Mouse (Mus musculus) limb, embryonic 14.5 days (tissue): ENCODE measurements around the gene Adprm. TPM values are rescaled to one million over a fixed set of nuclear protein-coding genes. Genes with fewer than 3 reads are reported as not detected.

ENCODE experiments used
- ATAC-seq: fragments of 200-750 bp; cut with Nextera tagmentation; 2 replicates; pipeline ENCODE4 v1.8.0; 2017; ENCODE audit warnings: low read depth, moderate number of reproducible peaks, moderate TSS enrichment; ENCODE audit not compliant: low FRiP score
- DNase-seq: peaks from one replicate; pipeline ENCODE4 v3.0.0-alpha.2; 2015; ENCODE audit warnings: low spot score
- H3K27ac ChIP-seq: fragments of 300-500 bp; sonication (generic); replicated peaks from 2 replicates; pipeline ENCODE4 v1.5.1; 2014; ENCODE audit warnings: low read depth, mild to moderate bottlenecking, low read length, moderate library complexity, mixed read lengths
- H3K27me3 ChIP-seq: fragments of 300-500 bp; sonication (generic); 2 replicates; pipeline ENCODE4 v1.6.1; 2014; ENCODE audit warnings: low read length, mixed read lengths; ENCODE audit not compliant: control insufficient read depth, insufficient read depth
- H3K36me3 ChIP-seq: fragments of 300-500 bp; sonication (generic); 2 replicates; pipeline ENCODE4 v1.6.1; 2014; ENCODE audit warnings: mild to moderate bottlenecking, low read length, moderate library complexity, mixed read lengths; ENCODE audit not compliant: control insufficient read depth, insufficient read depth
- H3K4me1 ChIP-seq: fragments of 300-500 bp; sonication (generic); 2 replicates; pipeline ENCODE4 v1.6.1; 2014; ENCODE audit warnings: antibody characterized with exemption, low read length, mixed read lengths; ENCODE audit not compliant: control insufficient read depth, insufficient read depth
- H3K4me2 ChIP-seq: fragments of 300-500 bp; sonication (generic); replicated peaks from 2 replicates; pipeline ENCODE4 v1.6.1; 2014; ENCODE audit warnings: low read depth, mild to moderate bottlenecking, low read length, moderate library complexity; ENCODE audit not compliant: severe bottlenecking
- H3K4me3 ChIP-seq: fragments of 300-500 bp; sonication (generic); replicated peaks from 2 replicates; pipeline ENCODE4 v1.5.1; 2014; ENCODE audit warnings: low read length
- H3K9ac ChIP-seq: fragments of 300-500 bp; sonication (generic); 2 replicates; pipeline ENCODE4 v1.6.1; 2014; ENCODE audit warnings: mild to moderate bottlenecking, low read depth, low read length, moderate library complexity; ENCODE audit not compliant: severe bottlenecking
- H3K9me3 ChIP-seq: fragments of 300-500 bp; sonication (generic); 2 replicates; pipeline ENCODE4 v1.6.1; 2016; ENCODE audit warnings: low read length; ENCODE audit not compliant: control insufficient read depth
- POLR2A ChIP-seq: fragments of 200-500 bp; IDR thresholded peaks from 2 replicates; pipeline ENCODE4 v1.8.0; 2012; ENCODE audit warnings: inconsistent platforms, mild to moderate bottlenecking, moderate library complexity, borderline replicate concordance; ENCODE audit not compliant: insufficient read depth, insufficient read length; ENCODE audit errors: extremely low read depth
- WGBS: fragments of 180-500 bp; shearing (Covaris S2); extraction: QIAGEN DNeasy Blood & Tissue Kit; methylation state at CpG from one replicate; pipeline ENCODE4 v1.1.7; 2014; 5-methylcytosine and 5-hydroxymethylcytosine counted together
- polyA plus RNA-seq, 2 experiments: library from polyadenylated mRNA; depleted of rRNA in 1 of 2; stranded (reverse) in 1 of 2; unstranded in 1 of 2; fragments of >200 nt; fragmentation: Nextera tagmentation in 1 of 2; extraction: Ambion mirVana in 1 of 2; gene quantifications; 2 replicates each; pipeline versions ENCODE4 v1.2.1 to v1.2.3; 2012 to 2014

Gene Adprm
- polyA plus RNA-seq, 2 experiments: 34.0 to 38.1 TPM

DNA sequence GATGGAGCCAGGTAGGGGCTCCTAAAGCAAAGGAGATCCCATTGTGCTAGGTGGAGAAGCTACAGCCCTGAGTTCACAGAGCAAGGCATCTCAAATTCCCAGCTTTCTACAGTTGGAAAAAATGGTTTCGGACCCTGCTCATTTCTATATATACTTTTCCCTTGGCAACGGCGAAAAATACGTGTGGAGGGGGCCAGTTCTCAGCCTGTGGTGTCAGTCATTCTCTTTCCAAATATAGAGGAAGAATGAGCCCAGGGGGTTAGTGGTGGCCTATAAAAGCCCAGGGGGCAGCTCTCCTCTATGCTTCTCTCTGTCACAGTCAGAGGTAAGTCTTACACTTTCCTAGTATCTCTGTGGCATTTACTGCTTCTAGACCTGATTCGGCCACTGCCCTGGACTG is 25.6 kb upstream of the Adprm start, which contains the start of gene Myh3:
TSS of gene Myh3 (plus strand) at position 301 of the 400 bp plus-strand sequence.
- Histone ChIP-seq H3K4me3 (0 out of 2 replicates have a peak within 1 kb of the TSS, but pooled peaks have one; percentile 2), H3K27ac (no peak within 1 kb of the TSS), H3K36me3 (no peaks in the 10 kb centered on the region), H3K27me3 (no peaks in the 10 kb centered on the region), H3K4me2 (no peak within 1 kb of the TSS), H3K4me1 (no peaks in the 10 kb centered on the region), H3K9ac (no peak within 1 kb of the TSS), H3K9me3 (no peaks in the 10 kb centered on the region)
- TF ChIP-seq POLR2A: no peak
- peak; percentile 32; the same call in 1 of the 2 replicates for ATAC-seq
- WGBS: 84% methylated on average over 5 of the region's 5 CpGs
- DNase-seq: no peak

DNA sequence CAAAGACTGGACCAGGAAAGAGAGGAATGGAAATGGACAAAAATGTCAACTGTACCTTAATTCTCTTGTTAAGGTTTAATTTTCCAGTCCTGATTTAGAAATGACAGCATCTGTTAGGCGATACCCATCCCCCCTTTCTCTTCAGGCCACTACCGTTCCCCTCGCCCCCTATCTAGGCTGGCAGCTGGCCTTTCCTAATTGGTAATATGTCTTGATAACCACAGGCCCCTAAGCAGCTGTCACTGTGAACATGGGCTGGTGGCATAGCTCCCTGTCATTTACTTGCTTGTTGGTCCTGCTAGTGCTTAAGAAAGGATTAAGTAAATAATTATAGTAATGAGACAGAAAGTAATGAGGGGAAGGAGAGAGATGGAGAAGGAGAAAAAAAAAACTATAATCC is 25.0 kb upstream of the Adprm start:
- no peaks in the 10 kb centered on the region for H3K4me1 ChIP-seq
- H3K36me3 ChIP-seq: no peaks in the 10 kb centered on the region
- ATAC-seq (no peak), DNase-seq (peak; percentile 16)
- H3K9ac ChIP-seq: no peak overlapping the region
- H3K4me2 ChIP-seq: no peak overlapping the region
- no peak overlapping the region for H3K27ac ChIP-seq
- H3K4me3 ChIP-seq: no peak overlapping the region
- 31% methylated on average over 3 of the region's 3 CpGs for WGBS
- no peak for TF ChIP-seq POLR2A
- no peaks in the 10 kb centered on the region for H3K9me3 ChIP-seq
- no peaks in the 10 kb centered on the region for H3K27me3 ChIP-seq

DNA sequence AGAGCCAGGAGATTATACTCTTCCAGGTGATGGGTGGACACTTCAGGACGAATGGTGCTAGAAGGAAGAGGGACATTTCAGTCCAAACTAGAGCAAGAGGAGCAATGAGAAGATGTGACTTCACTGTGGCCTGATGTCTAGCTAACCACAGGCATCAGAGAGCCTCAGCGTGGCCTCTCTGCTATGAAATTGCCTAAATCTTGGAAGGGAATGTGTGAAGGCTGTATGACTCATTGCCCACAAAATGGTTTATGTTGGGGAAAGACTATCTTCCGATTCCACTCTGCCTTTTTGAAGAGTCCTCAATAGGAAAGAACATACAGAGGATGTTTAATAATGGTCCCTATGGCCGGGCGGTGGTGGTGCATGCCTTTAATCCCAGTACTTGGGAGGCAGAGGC is 24.4 kb upstream of the Adprm start:
- ATAC-seq (no peak), DNase-seq (no peak)
- Histone ChIP-seq H3K4me3 (no peak overlapping the region), H3K4me2 (no peak overlapping the region), H3K9ac (no peak overlapping the region), H3K36me3 (no peaks in the 10 kb centered on the region), H3K27ac (no peak overlapping the region), H3K9me3 (no peaks in the 10 kb centered on the region), H3K4me1 (no peaks in the 10 kb centered on the region), H3K27me3 (no peaks in the 10 kb centered on the region)
- TF ChIP-seq POLR2A: no peak
- 86% methylated on average over 5 of the region's 5 CpGs for WGBS

DNA sequence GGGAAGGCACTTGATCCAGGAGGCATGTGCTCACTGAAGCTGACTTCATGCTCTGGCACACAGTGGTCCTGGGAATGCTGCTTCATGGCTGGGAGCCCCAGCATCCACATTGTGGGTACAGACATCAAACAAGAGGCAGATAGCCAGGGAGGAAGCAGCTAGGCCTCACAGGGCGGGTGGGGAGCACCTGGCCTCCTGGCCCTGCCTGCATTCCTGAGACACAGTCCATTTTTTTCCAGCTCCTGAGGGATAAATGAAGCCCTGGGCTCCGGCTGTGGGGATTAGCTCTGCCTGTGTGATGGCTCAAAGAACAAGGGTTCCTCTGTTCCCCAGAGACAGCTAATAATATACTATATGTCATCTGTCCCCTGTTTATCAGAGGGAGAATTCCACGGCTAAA is 22.6 kb upstream of the Adprm start:
- no peak for TF ChIP-seq POLR2A
- no peak overlapping the region for H3K4me2 ChIP-seq
- no peak overlapping the region for H3K9ac ChIP-seq
- H3K4me1 ChIP-seq: no peaks in the 10 kb centered on the region
- no peak overlapping the region for H3K27ac ChIP-seq
- peak; percentile 46 for DNase-seq
- 48% methylated on average over 3 of the region's 3 CpGs for WGBS
- no peaks in the 10 kb centered on the region for H3K9me3 ChIP-seq
- H3K27me3 ChIP-seq: no peaks in the 10 kb centered on the region
- no peak overlapping the region for H3K4me3 ChIP-seq
- ATAC-seq: peak; percentile 71
- H3K36me3 ChIP-seq: no peaks in the 10 kb centered on the region

DNA sequence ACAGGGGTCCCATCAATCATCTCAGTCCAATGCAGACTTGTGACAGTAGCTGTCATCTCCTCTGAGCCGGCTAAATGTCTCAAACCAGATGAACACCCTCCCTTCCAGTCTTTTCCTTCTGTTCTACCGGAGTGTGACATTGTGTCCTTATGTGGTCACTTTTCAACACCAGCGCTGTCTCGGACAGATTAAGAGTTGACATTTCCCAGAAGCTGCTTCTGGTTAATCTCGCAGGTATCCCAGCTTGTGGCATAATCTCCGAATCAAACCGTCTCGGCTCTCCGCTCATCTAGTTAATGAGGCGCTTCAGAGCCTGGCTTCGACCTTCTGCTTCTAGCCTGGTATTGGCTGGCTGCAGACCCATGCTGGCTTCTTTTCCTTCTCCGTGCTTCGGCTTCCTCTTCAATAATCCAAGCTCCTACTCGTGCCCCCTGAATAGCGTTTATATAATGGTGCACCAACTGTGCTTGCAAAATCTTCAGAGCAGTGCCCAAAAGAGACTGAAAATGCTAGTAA is 20.3 kb upstream of the Adprm start:
- no peak overlapping the region for H3K4me2 ChIP-seq
- H3K27ac ChIP-seq: no peak overlapping the region
- no peaks in the 10 kb centered on the region for H3K27me3 ChIP-seq
- peaks cover under 1% of the 10 kb centered on the region; the same call in 1 of the 2 replicates for H3K36me3 ChIP-seq
- 79% methylated on average over 15 of the region's 15 CpGs for WGBS
- no peaks in the 10 kb centered on the region for H3K4me1 ChIP-seq
- no peak for DNase-seq
- ATAC-seq: no peak
- no peak overlapping the region for H3K9ac ChIP-seq
- H3K4me3 ChIP-seq: no peak overlapping the region
- no peaks in the 10 kb centered on the region for H3K9me3 ChIP-seq
- TF ChIP-seq POLR2A: no peak
